Mouse (Mus musculus) large intestine, adult 2 months (tissue): ENCODE measurements around the gene Smco4. TPM values are rescaled to one million over a fixed set of nuclear protein-coding genes. Genes with fewer than 3 reads are reported as not detected.

Experiments used
- DNase-seq: peaks from one replicate; pipeline ENCODE4 v3.0.0-alpha.2; 2012; ENCODE audit warnings: low read depth, low spot score
- WGBS: fragments of 180-500 bp; shearing (Covaris S2); methylation state at CpG from one replicate; pipeline ENCODE4 v1.1.7; 2018; 5-methylcytosine and 5-hydroxymethylcytosine counted together
- polyA plus RNA-seq: library from polyadenylated mRNA; depleted of rRNA; stranded (reverse); fragments of >200 nt; gene quantifications from 2 replicates; pipeline ENCODE4 v1.2.3, GENCODE M21; 2012

Gene Smco4
- polyA plus RNA-seq, 1 experiment = 22.1 TPM

- DNase-seq = no peak
These were observed 10.6 kb downstream of the Smco4 start for GRCm38 (mm10) chr9:15503827-15504226.

DNA sequence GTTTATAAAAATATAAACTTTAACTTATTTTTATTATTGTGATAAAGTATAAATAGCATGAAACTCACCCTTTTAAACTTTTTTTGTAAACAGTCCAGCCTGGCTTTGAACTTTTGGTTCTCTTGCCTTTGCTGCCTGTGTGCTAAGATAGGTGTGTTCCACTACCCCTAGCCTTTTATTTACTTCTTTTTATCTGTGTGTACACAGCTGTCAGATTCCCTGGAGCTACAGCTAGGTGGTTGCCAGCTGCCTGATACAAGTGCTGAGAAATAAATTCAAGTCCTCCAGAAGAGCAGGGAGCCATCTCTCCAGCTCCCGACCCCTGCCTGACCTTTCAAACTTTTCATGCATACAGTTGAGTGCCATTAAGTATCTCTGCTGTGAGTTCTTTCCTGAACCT is 12.1 kb downstream of the Smco4 start:
- WGBS = 25% methylated on average over 1 of the region's 1 CpGs
- DNase-seq = no peak

More at GRCm38 (mm10) chr9:15503827-15504226, 10.6 kb downstream of the Smco4 start:
- 59% methylated on average over 6 of the region's 6 CpGs for WGBS

DNA sequence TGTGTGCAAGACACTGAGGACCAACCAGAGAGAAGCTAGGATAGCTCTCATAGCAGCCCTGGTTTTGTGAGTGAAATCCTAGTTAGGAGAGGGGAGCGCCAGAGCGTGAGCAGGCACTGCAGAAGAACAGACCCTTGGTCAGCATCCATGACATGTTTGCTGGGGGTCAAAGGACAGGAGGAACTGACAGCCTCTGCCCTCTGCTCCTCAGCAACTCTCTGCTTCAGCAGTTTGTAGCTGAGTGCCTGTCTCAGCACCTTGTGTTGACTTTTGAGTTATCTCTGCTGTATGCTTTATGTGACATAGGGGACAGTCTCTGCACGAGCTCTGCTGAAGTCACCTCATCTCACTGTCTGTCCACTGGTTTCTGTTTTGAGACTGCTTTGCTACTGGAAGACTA is 13.6 kb downstream of the Smco4 start:
- DNase-seq = no peak
- WGBS = 64% methylated on average over 3 of the region's 3 CpGs

GRCm38 (mm10) chr9:15507431-15507875 is 14.2 kb downstream of the Smco4 start:
- WGBS = 58% methylated on average over 4 of the region's 4 CpGs
- DNase-seq = no peak

DNA sequence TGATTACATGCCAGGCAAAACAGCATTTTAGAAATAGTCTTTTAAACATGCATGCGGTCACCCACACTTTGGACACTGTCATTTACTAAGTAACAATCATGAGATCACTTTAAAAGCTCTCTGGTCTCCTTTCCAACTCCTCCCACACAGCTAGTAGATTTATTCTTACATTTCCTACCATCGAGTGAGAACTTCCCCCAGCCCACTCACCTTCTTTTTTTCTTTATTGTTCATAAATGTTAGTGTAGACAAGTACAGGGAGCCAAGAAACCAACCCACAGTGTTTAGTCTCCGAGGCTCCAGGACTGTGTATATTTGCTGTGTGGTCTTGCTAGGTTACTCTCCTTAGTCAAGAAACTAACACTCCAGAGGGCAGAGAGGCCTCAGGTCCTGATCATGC is 16.1 kb downstream of the Smco4 start:
- 49% methylated on average over 3 of the region's 3 CpGs for WGBS
- DNase-seq = no peak

- no peak for DNase-seq
- WGBS = 18% methylated on average over 3 of the region's 3 CpGs
These were observed 17.5 kb downstream of the Smco4 start for GRCm38 (mm10) chr9:15510557-15511310.

DNA sequence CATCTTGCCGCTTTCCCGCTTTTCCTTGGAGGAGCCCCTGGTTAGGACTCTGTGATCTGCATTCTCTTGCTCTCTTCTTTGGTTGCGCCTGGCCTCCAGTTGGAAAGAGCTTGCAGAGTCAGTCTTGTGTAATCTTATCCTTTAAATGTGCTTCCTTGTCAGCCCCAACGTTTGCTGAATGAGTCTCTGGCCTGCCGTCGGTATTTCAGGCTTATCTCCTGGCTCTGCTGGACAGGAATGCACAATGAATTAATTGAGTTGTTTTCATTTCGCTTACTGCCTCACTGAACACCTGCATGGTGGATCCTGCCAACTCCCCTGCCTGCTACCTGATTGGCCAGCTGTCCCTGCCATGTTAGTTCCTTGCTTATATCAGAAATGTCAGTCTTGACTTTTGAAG is 19.7 kb downstream of the Smco4 start:
- WGBS = 35% methylated on average over 7 of the region's 7 CpGs
- DNase-seq = no peak

GRCm38 (mm10) chr9:15516007-15516406 is 22.8 kb downstream of the Smco4 start:
- DNase-seq = no peak
- WGBS = 86% methylated on average over 2 of the region's 2 CpGs

GRCm38 (mm10) chr9:15517979-15518378 is 24.7 kb downstream of the Smco4 start:
- 87% methylated on average over 4 of the region's 4 CpGs for WGBS
- no peak for DNase-seq

GRCm38 (mm10) chr9:15522348-15522747 is 29.1 kb downstream of the Smco4 start:
- no peak for DNase-seq
- 90% methylated on average over 10 of the region's 10 CpGs for WGBS

- WGBS = 41% methylated on average over 5 of the region's 5 CpGs
- DNase-seq = no peak
These were observed 29.7 kb downstream of the Smco4 start for GRCm38 (mm10) chr9:15522887-15523286.

DNA sequence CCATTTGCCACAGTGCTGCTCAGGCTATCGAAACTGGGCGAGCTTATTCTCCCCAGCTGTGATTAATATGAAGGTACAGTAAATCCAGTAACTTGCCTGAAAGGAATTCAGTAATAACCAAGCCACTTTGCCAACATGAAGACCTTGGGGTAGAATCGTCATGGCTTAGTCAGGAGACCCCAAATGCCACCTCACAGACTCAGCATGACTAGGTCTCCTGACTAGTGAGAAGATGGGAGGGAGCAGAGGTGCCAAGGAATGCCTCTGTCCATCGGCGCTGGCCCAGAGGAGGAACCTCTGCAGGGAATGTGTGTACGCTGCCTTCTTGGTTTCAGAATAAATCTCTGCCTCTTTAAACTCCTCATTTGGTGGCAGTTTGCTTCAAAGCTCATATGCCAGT is 30.4 kb downstream of the Smco4 start:
- DNase-seq = no peak
- WGBS = 83% methylated on average over 6 of the region's 6 CpGs

DNA sequence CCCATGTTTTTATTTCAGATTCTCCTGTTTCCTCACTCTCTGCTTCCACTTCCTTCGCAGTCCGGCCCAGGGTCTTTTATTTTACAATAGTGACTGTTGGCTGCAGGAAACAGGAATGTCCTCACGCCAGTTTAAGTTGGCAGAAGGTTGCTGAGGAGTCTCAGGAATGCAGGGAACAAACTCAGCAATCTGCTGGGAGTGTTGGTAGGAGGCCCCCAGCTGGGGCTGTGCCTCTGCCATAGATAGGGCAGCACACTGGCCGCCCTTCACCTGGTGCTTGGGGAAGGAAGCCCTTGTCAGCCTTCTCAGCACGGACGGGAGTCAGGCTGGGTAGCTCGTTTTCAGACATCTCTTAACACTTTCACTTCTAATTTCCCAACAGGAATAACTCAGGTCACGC is 32.0 kb downstream of the Smco4 start:
- no peak for DNase-seq
- 62% methylated on average over 8 of the region's 8 CpGs for WGBS

DNA sequence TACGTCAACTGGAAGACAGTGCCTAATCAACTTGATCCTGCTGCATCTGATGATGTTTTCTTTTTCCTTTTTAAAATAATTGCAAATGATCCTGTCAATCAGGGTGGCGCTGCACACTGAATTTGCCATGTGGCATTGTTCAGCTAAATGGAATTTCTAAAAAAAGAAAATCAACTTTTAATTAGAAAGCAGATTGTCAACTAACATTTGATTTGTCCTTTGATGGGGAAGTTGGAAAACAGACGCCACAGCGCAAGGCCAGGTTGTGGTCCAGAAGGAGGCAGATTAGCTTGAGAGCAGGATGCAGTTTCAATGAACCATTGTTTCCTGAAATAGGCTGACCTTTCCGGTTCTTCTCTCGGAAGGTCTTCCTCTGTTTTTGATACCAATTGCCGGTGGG is 33.3 kb downstream of the Smco4 start:
- DNase-seq = no peak
- 80% methylated on average over 7 of the region's 7 CpGs for WGBS

DNA sequence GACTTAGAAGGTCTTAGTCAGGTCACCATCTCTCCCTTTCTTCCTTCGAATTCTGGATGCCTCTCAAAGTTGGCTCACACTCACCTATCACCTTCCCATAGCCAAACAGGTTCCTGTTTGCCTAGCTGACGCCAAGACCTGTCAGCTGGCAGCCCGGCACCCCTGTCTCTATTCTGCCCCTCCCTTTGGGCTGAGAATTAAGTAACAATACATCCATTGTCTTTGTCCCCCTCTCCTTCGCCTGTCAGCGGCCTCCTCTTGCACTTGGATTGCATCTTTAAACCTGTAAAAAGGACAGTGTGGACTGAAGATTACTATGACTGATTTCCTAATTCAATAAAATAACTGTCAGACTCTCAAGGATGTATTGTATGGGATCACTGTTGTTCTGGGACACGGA is 34.6 kb downstream of the Smco4 start:
- no peak for DNase-seq
- WGBS = 38% methylated on average over 6 of the region's 6 CpGs

DNA sequence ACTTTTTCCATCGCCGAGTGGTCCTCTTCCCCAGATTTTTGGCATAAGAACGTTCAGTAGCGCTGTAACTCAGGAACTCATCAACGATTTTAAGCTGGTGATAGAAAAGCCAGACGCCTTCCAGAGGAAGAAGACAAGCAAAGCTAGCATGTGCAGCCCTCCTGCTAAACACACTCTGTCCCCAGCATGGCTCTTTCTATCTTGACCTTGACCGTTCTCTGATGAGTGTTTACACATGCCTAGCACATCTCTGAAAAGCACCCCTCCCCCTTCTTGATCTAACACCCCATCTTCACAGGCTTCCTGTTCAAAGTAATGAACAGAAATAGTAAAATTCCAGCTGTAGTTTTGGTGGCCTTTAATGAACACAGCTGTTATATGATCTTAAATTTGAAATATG is 35.1 kb downstream of the Smco4 start:
- DNase-seq = no peak
- 46% methylated on average over 7 of the region's 7 CpGs for WGBS

- WGBS = 37% methylated on average over 8 of the region's 8 CpGs
- DNase-seq = no peak
These were observed 36.2 kb downstream of the Smco4 start for GRCm38 (mm10) chr9:15529275-15529964.

- 76% methylated on average over 2 of the region's 2 CpGs for WGBS
- DNase-seq = no peak
These were observed 36.7 kb downstream of the Smco4 start for GRCm38 (mm10) chr9:15529965-15530320.

DNA sequence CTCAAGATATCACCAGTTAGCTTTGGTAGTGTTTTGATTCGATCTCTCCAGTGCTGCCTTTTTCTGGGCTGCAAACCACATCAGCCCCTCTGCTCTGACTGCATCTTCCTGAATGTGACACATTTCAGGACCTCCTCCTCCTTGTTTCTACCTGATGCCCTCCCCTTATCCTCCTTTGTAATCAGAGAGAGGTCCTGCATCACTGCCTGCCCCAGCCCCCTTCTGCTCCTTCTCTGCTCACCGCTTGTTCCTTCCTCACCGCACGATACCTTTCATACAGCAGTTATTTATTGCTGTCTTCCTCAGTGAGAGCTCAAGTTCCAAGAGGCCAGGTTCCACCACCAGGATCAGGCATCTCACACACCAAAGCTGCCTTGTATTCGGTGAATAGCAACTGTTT is 38.0 kb downstream of the Smco4 start:
- WGBS = 82% methylated on average over 5 of the region's 5 CpGs
- no peak for DNase-seq

DNA sequence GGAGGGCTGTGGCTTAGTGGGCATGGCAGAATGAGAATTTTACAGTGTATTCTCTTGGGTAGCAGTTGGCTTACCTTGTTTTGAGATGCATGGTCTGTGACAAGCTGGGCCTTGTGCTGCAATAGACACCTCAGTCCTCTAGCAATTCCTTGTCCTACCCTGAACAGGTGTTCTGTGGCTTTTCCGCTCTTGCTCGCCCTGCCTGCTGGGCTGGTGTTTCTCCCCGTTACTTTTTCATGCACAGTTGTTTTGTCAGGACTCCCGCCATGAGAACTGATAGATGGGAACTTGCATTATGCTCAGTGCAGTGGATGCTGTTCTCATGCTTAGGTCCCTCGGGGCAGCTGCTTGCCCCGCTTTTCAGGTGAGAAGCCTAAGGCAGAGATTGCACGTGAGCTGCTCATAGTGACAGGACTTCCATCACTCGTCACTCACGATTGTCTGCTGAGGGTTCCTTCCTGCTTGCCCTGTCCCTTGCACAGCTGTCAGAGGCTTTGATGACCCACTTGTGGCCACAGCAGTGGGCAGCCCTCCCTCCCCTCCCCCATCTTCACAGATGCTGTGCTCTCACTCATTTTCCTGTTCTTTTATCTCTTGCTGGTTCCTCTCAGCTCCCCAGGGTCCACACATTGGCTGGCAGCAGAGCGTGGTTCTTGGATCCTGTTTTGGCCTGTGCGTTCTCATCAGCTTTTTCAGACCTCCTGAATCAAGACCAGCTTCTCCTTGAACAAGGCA is 40.3 kb downstream of the Smco4 start:
- DNase-seq = no peak
- WGBS = 86% methylated on average over 11 of the region's 11 CpGs

DNA sequence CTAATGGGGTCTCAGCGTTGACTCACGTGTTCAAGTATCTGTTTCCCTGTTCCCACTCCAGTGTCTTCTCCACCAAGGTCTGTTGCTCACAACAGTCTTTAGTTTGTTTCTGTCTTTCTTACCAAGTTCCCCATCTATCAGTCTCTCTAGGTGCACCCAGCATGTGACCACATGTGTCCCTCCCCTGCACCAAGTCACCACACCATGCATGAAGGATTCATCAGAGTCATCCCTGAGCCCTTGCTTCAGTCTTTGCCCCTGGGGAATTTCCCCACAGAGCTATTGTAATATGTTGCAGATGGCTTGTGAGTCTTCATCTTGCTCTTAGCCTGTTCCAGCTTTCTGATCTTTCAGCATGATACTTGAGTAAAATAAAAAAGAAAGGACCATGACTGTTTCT is 40.9 kb downstream of the Smco4 start:
- no peak for DNase-seq
- WGBS = 94% methylated on average over 2 of the region's 2 CpGs
